Mouse (Mus musculus): Measurements from ENCODE around the gene Ccdc155. TPM values are rescaled to one million over a fixed set of nuclear protein-coding genes. Genes with fewer than 3 reads are reported as not detected.

Ccdc155 gene
- polyA plus RNA-seq, 2 experiments, result 0.08 TPM; not detected in 1

DNA sequence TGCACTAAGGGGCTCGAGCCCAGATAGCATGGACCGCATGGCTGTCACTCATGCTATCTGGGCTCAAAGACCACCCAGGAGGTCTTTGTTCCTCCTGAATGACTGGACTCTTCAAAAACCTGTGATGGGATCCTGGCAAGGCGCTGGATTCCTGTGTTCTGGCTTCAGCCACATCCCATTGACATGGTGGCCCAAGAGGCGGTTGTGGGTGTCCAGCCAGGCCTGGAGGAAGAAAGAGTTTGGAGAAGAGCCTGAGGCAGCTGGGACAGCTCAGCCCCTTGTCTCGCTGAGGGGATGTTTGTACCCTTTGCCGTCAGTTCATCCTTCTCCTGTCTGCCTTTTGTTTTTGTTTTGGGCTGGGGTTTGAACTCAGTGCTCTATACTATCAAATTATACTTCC, 55.1 kb downstream of the Ccdc155 start:
- peaks cover 6 to 11% of the 10 kb centered on the region in 2 experiments; a peak in 3 of 4 replicates for H3K4me1 ChIP-seq (replicated peaks; ENCODE audit: control insufficient read depth in 2 of 2, insufficient read depth in 2 of 2, low read length in 1 of 2)

DNA sequence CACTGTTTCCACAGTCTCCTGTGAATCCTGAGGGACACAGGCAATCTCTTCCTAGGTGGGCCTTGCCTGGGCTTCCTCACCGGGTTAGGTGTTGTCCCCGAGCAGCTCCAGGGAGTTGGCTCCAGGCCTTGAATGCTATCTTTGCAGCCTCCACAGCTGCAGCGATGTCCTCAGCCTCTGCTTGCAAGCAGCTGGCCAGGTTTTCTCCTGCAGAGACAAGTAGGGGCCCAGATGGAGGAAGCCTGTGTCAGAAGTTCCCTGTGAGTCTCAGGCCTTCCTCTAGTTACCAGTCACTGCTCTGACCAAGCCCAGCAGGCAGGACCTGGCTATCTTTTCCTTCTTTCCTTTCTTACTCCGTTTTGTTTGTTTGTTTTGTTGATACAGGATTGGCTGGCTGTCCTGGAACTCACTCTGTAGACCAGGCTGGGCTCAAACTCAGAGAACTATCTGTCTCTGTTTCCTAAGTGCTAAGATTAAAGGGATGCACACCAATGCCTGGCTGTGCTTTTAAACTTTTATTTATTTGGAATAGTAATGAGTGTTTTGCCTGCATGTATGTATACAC, 56.1 kb downstream of the Ccdc155 start:
- TF ChIP-seq CTCF (IDR thresholded peaks at IDR 0.05; ENCODE audit: low read depth) (no peak), EP300 (IDR thresholded peaks at IDR 0.05; ENCODE audit: low read depth) (no peak)
- Histone ChIP-seq H3K27ac (no peak overlapping the region), H3K4me1 (replicated peaks; ENCODE audit: control insufficient read depth in 2 of 2, insufficient read depth in 2 of 2, low read length in 1 of 2) (peaks cover 5 to 10% of the 10 kb centered on the region in 2 experiments; a peak in 3 of 4 replicates), H3K27me3 (ENCODE audit: control insufficient read depth, insufficient read depth, low read length) (no peaks in the 10 kb centered on the region), H3K9ac (replicated peaks) (no peak overlapping the region), H3K4me3 (ENCODE audit: insufficient read depth in 1 of 2, low read depth in 2 of 2, low read length in 2 of 2) (no peak overlapping the region), H3K4me2 (ENCODE audit: low read depth) (no peak overlapping the region), H3K36me3 (replicated peaks; ENCODE audit: control insufficient read depth, insufficient read depth, low read depth) (no peaks in the 10 kb centered on the region), H3K9me3 (ENCODE audit: control insufficient read depth, low read length) (no peaks in the 10 kb centered on the region)
- ATAC-seq (ENCODE audit: insufficient read depth), result no peak
- DNase-seq (ENCODE audit: low read depth in 3 of 3, low spot score in 3 of 3), result no peak
- 60% methylated on average over 4 of the region's 4 CpGs for WGBS (ENCODE audit: insufficient replicate concordance)

More for the DNA sequence above, 55.1 kb downstream of the Ccdc155 start:
- TF ChIP-seq EP300 (IDR thresholded peaks at IDR 0.05; ENCODE audit: low read depth) (no peak), CTCF (IDR thresholded peaks at IDR 0.05; ENCODE audit: low read depth) (no peak)
- no peak overlapping the region for H3K27ac ChIP-seq
- H3K36me3 ChIP-seq (replicated peaks; ENCODE audit: control insufficient read depth, insufficient read depth, low read depth), result no peaks in the 10 kb centered on the region
- H3K9ac ChIP-seq (replicated peaks), result no peak overlapping the region
- no peak for DNase-seq (ENCODE audit: low read depth in 3 of 3, low spot score in 3 of 3)
- H3K4me3 ChIP-seq (ENCODE audit: insufficient read depth in 1 of 2, low read depth in 2 of 2, low read length in 2 of 2), result no peak overlapping the region
- no peak overlapping the region for H3K4me2 ChIP-seq (ENCODE audit: low read depth)
- 79% methylated on average over 6 of the region's 6 CpGs for WGBS (ENCODE audit: insufficient replicate concordance)
- H3K9me3 ChIP-seq (ENCODE audit: control insufficient read depth, low read length), result no peaks in the 10 kb centered on the region
- ATAC-seq (ENCODE audit: insufficient read depth), result no peak
- no peaks in the 10 kb centered on the region for H3K27me3 ChIP-seq (ENCODE audit: control insufficient read depth, insufficient read depth, low read length)

DNA sequence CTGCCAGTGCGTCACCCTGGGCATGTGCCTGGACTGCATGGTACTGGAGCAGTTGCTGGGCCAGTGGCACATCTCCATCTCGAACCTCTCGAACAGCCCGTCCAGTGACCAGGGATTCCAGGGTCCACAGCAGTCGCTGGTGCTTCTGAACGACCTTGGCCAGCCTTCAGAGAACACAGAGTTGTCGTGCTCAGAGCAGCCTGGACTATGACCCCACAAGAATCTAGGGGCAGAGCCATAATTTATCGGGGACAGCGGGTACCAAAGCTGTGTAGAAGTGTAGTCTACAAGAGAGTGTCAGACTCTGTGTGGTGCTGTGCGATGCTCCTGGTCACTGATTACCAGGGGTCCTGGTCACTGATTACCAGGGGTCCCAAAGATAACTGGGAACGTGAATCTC, 56.8 kb downstream of the Ccdc155 start:
- H3K4me2 ChIP-seq (ENCODE audit: low read depth), result no peak overlapping the region
- H3K4me1 ChIP-seq (replicated peaks; ENCODE audit: control insufficient read depth in 2 of 2, insufficient read depth in 2 of 2, low read length in 1 of 2), result peaks cover 0 to 7% of the 10 kb centered on the region in 2 experiments; a peak in 1 of 4 replicates
- no peaks in the 10 kb centered on the region for H3K27me3 ChIP-seq (ENCODE audit: control insufficient read depth, insufficient read depth, low read length)
- H3K9me3 ChIP-seq (ENCODE audit: control insufficient read depth, low read length), result no peaks in the 10 kb centered on the region
- no peak overlapping the region for H3K4me3 ChIP-seq (ENCODE audit: insufficient read depth in 1 of 2, low read depth in 2 of 2, low read length in 2 of 2)
- H3K9ac ChIP-seq (replicated peaks), result no peak overlapping the region
- no peaks in the 10 kb centered on the region for H3K36me3 ChIP-seq (replicated peaks; ENCODE audit: control insufficient read depth, insufficient read depth, low read depth)
- ATAC-seq (ENCODE audit: insufficient read depth), result no peak
- 81% methylated on average over 11 of the region's 11 CpGs for WGBS (ENCODE audit: insufficient replicate concordance)
- H3K27ac ChIP-seq, result no peak overlapping the region
- no peak for TF ChIP-seq CTCF (IDR thresholded peaks at IDR 0.05; ENCODE audit: low read depth)
- no peak for TF ChIP-seq EP300 (IDR thresholded peaks at IDR 0.05; ENCODE audit: low read depth)
- no peak for DNase-seq (ENCODE audit: low read depth in 3 of 3, low spot score in 3 of 3)

DNA sequence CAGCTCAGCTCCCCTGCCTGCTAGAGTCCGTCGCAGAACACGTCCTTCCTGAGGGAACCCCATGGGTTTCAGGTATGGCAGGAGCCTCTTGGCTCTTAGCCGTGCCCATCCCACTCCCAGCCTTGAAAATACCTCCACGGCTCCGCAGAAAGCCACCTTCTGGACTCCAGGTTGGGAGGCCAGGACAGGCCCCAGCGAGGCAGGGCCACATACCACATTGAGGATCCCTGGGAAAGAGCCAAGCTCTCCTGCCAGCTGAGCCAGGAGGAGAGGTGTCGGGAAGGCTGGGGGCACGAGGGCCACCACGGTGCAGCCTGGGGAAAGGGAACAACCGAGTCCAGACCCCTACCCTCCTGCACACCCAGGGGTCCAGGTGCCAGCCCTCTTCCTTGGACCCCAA, 57.4 kb downstream of the Ccdc155 start:
- Histone ChIP-seq H3K4me2 (ENCODE audit: low read depth) (no peak overlapping the region), H3K36me3 (replicated peaks; ENCODE audit: control insufficient read depth, insufficient read depth, low read depth) (no peaks in the 10 kb centered on the region), H3K4me3 (ENCODE audit: insufficient read depth in 1 of 2, low read depth in 2 of 2, low read length in 2 of 2) (no peak overlapping the region), H3K4me1 (replicated peaks; ENCODE audit: control insufficient read depth in 2 of 2, insufficient read depth in 2 of 2, low read length in 1 of 2) (peaks cover 0 to 7% of the 10 kb centered on the region in 2 experiments; a peak in 1 of 4 replicates), H3K27ac (no peak overlapping the region), H3K27me3 (ENCODE audit: control insufficient read depth, insufficient read depth, low read length) (no peaks in the 10 kb centered on the region), H3K9ac (replicated peaks) (no peak overlapping the region), H3K9me3 (ENCODE audit: control insufficient read depth, low read length) (no peaks in the 10 kb centered on the region)
- TF ChIP-seq CTCF (IDR thresholded peaks at IDR 0.05; ENCODE audit: low read depth) (no peak), EP300 (IDR thresholded peaks at IDR 0.05; ENCODE audit: low read depth) (no peak)
- WGBS (ENCODE audit: insufficient replicate concordance), result 85% methylated on average over 11 of the region's 11 CpGs
- no peak for ATAC-seq (ENCODE audit: insufficient read depth)
- DNase-seq (ENCODE audit: low read depth in 3 of 3, low spot score in 3 of 3), result no peak

DNA sequence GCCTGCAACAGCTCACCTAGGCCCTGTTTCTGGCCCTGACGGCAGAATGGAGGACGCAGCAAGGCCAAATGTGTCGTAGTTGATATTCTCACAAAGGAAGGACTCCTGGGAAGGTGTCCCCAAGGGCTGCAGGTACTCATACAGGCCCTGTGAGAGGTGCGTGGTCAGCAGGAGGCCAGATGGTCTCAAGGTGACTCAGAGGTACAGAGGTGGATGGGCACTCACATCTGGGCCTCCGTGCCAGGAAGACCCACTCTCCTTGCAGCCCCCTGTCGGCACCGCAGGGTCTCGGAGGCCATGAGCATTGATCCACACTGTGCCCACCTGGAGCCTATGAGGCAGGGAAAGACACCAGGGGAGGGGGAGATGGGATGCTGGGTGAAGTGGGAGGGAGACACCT, 59.2 kb downstream of the Ccdc155 start:
- TF ChIP-seq CTCF (IDR thresholded peaks at IDR 0.05; ENCODE audit: low read depth) (no peak), EP300 (IDR thresholded peaks at IDR 0.05; ENCODE audit: low read depth) (no peak)
- 90% methylated on average over 8 of the region's 8 CpGs for WGBS (ENCODE audit: insufficient replicate concordance)
- no peaks in the 10 kb centered on the region for H3K9me3 ChIP-seq (ENCODE audit: control insufficient read depth, low read length)
- H3K27me3 ChIP-seq (ENCODE audit: control insufficient read depth, insufficient read depth, low read length), result no peaks in the 10 kb centered on the region
- no peak for DNase-seq (ENCODE audit: low read depth in 3 of 3, low spot score in 3 of 3)
- 0 out of 4 replicates have a peak, but pooled peaks cover 0 to 1% of the 10 kb centered on the region in 2 experiments for H3K4me1 ChIP-seq (replicated peaks; ENCODE audit: control insufficient read depth in 2 of 2, insufficient read depth in 2 of 2, low read length in 1 of 2)
- no peak for ATAC-seq (ENCODE audit: insufficient read depth)
- no peak overlapping the region for H3K9ac ChIP-seq (replicated peaks)
- H3K36me3 ChIP-seq (replicated peaks; ENCODE audit: control insufficient read depth, insufficient read depth, low read depth), result no peaks in the 10 kb centered on the region
- no peak overlapping the region for H3K4me2 ChIP-seq (ENCODE audit: low read depth)
- no peak overlapping the region for H3K27ac ChIP-seq
- H3K4me3 ChIP-seq (ENCODE audit: insufficient read depth in 1 of 2, low read depth in 2 of 2, low read length in 2 of 2), result no peak overlapping the region
